Mouse (Mus musculus): ENCODE measurements at regions not wholly inside any gene's neighbourhood (a gene's known extent, or its start where the extent isn't known, plus 50 kb on each side); places are given as distances from the start of the nearest gene placed in this dataset.

DNA sequence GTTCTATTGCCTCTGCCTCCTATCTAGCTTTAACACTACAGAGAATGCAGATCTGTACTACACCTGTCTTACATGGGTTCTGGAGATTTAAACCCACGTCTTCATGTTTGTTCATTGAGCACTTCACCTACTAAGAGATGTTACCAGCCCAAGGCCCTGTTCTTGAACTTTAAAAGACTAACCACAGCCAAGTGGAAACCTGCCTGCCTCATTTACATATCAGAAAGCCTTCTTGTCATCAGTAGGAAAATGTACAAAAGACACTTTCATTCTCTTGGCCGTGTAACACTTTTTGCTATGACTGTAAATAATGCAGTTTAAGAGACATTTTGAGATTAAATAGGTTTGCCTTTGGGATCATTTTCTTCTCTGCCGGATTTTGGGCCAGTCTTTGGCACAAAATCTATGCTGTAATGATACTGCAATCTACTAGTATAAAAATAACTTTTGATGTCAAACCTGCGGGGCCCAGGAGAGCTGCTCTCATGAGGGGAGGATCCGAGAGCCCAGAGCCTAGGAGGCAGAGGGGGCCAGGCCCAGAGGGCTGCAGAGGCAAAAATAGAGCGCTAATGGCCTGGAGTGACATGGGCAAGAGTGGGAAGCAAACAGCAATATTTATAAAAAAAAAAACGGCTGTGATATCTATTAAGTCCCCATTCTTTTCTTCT, 318.4 kb upstream of the Myo3a start:
- no peaks in the 10 kb centered on the region for H3K4me1 ChIP-seq (replicated peaks)
- no peak for ATAC-seq (ENCODE audit: low FRiP score)
- WGBS, result 84% methylated on average over 7 of the region's 7 CpGs
- peaks cover 3% of the 10 kb centered on the region; the same call in 1 of the 2 replicates for H3K9me3 ChIP-seq
- H3K36me3 ChIP-seq, result no peaks in the 10 kb centered on the region
- H3K27me3 ChIP-seq, result no peaks in the 10 kb centered on the region
- H3K27ac ChIP-seq, result no peak overlapping the region
- H3K4me3 ChIP-seq, result no peak overlapping the region
- H3K9ac ChIP-seq, result no peak overlapping the region
- H3K4me2 ChIP-seq, result no peak overlapping the region

DNA sequence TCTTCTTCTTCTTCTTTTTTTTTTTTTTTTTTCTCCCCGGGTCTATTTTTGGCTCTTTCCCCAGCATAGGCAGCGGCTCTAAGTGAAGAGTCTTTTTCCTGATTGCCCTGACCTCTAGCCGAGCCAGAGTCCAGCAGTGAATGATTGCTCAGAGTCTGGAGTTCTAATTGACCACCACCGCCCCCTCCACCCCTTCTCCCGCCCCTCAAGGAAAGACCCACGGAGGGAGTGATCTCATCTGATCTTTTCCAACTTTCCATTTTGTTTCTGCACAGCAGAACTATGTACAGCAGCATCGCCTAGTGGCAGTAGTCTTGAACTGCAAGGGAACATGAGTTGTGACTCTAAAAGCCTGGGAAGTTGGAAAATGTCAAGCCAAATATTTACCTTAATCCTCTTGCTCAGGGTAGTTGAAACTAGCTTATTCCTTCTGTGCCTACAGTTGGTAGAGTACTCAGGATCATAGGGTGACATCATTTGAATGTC, 317.8 kb upstream of the Myo3a start:
- ATAC-seq (ENCODE audit: low FRiP score), result 0 out of 2 replicates have a peak, but pooled peaks have one; percentile 49
- no peaks in the 10 kb centered on the region for H3K4me1 ChIP-seq (replicated peaks)
- WGBS, result 17% methylated on average over 7 of the region's 7 CpGs
- no peak overlapping the region for H3K9ac ChIP-seq
- H3K9me3 ChIP-seq, result peaks cover 3% of the 10 kb centered on the region; the same call in 1 of the 2 replicates
- 0 out of 2 replicates have a peak overlapping the region, but pooled peaks have one; percentile 29 for H3K4me2 ChIP-seq
- H3K27me3 ChIP-seq, result no peaks in the 10 kb centered on the region
- H3K36me3 ChIP-seq, result no peaks in the 10 kb centered on the region
- H3K27ac ChIP-seq, result no peak overlapping the region
- no peak overlapping the region for H3K4me3 ChIP-seq

DNA sequence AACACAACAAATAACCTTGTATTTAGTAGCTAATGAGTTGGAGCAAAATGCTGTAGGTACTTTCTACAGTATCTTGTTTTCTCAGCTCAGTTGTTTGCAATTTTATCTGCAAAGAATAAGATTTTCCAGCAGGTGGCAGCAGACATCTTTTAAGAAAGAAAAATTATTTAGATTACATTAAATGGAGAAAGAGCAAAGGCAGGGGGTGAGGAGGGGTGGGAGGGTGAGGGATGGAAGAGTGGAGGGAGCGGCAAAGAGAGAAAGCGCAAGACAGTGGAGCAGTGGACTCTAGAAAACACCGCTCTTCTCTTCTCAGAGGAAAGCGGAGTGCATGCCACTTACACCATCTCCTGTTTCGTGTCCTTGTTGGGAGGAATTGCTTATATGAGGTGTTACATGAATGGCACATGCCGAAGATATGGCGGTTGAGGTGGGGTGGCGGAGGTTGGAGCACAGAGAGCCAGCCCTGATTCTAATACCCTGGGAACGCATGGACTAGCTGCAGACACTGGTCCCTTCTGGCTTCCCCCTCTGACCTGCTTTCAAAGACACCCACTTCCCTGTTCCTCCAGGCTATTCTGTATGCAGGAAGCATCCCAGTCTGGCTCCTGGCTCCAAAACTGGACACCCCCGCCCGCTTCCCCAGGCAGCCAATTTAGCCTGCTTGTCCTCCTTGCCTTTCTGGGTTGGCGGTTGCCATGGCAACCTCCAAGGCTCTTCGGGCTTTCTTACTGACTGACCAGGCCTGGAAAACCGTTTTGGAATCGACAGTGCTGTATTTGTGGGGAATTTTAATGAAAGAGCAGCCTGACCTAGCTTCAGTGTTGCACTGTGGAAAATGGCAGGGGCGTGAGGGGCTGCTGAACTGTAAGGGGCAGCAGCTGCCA, 309.3 kb upstream of the Myo3a start:
- no peaks in the 10 kb centered on the region for H3K9me3 ChIP-seq
- peak; percentile 95 for ATAC-seq (ENCODE audit: low FRiP score)
- peak overlapping the region; percentile 75 for H3K9ac ChIP-seq
- H3K4me1 ChIP-seq (replicated peaks), result peaks cover 18% of the 10 kb centered on the region
- peak overlapping the region; percentile 64 for H3K4me2 ChIP-seq
- no peaks in the 10 kb centered on the region for H3K27me3 ChIP-seq
- H3K36me3 ChIP-seq, result no peaks in the 10 kb centered on the region
- peak overlapping the region; percentile 99 for H3K27ac ChIP-seq
- H3K4me3 ChIP-seq, result peak overlapping the region; percentile 41
- WGBS, result 7% methylated on average over 16 of the region's 16 CpGs

DNA sequence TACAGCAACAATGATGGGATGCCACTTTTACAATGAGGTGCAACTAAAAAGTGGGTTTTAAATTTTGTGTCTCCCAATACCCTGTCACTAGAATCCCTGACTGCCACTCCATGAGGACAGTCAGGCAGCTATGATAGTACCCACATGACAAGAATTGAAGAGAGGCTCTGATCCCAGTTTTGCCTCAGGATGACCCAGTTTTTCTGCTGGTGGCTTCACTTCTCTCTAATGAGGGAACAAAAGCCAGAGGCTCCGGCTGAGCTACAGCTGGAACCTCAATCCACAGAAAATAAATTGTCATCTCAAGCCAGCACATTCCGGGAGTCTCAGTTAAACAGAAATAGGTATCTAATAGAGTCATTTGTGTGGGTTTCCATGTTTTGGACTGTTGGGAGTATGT, 308.2 kb upstream of the Myo3a start:
- WGBS, result 22% methylated on average over 2 of the region's 2 CpGs
- ATAC-seq (ENCODE audit: low FRiP score), result no peak
- H3K9ac ChIP-seq, result peak overlapping the region; percentile 75; the same call in 1 of the 2 replicates

DNA sequence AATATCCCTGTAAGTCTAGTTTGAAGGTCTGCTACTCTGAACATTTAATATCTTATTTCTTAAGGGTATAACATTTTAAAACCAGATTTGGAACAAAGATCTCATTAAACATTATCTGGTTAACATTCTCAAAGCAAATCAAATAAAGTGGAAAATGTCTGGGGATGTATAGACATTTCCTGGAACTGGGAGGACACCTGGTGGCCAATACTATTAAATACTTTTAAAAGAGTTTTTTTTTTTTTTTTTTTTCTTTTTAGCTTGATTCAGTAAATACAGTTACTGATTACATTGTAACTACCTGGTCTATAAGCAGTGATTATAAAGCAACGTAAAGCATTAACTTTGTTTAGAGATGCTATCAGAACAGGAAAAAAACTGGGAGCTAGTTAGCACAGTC, 299.6 kb upstream of the Myo3a start:
- H3K36me3 ChIP-seq, result no peaks in the 10 kb centered on the region
- no peak for ATAC-seq (ENCODE audit: low FRiP score)
- WGBS, result 50% methylated on average over 1 of the region's 1 CpGs

More for the DNA sequence above, 308.2 kb upstream of the Myo3a start:
- H3K27me3 ChIP-seq, result no peaks in the 10 kb centered on the region
- no peak overlapping the region for H3K4me3 ChIP-seq
- peak overlapping the region; percentile 64 for H3K4me2 ChIP-seq
- no peaks in the 10 kb centered on the region for H3K36me3 ChIP-seq
- H3K9me3 ChIP-seq, result no peaks in the 10 kb centered on the region
- peak overlapping the region; percentile 99 for H3K27ac ChIP-seq
- peaks cover 18% of the 10 kb centered on the region for H3K4me1 ChIP-seq (replicated peaks)

DNA sequence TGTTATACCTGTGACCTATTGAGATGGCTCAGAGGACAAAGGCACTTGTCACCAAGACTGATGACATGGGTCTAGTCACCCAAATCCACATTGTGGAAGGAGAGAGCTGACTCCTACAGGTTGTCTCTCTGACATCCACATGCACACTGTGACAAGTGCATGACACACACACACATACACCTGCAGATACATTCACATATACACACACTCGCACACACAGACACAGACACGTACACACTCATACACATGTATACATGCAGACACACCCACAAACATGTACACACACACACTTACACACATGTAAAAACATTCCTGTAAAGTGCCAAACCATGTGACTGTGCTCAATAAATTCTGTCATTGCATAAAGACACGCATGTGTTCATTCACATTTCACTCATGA, 287.3 kb upstream of the Myo3a start:
- Histone ChIP-seq H3K36me3 (no peaks in the 10 kb centered on the region), H3K4me1 (replicated peaks) (no peaks in the 10 kb centered on the region), H3K9ac (no peak overlapping the region), H3K27ac (no peak overlapping the region), H3K27me3 (no peaks in the 10 kb centered on the region), H3K9me3 (no peaks in the 10 kb centered on the region), H3K4me3 (no peak overlapping the region), H3K4me2 (no peak overlapping the region)
- no peak for ATAC-seq (ENCODE audit: low FRiP score)
- 93% methylated on average over 3 of the region's 3 CpGs for WGBS

More for the DNA sequence above, 299.6 kb upstream of the Myo3a start:
- Histone ChIP-seq H3K9ac (no peak overlapping the region), H3K4me1 (replicated peaks) (no peaks in the 10 kb centered on the region), H3K4me2 (no peak overlapping the region), H3K4me3 (no peak overlapping the region), H3K9me3 (no peaks in the 10 kb centered on the region), H3K27ac (no peak overlapping the region), H3K27me3 (no peaks in the 10 kb centered on the region)

DNA sequence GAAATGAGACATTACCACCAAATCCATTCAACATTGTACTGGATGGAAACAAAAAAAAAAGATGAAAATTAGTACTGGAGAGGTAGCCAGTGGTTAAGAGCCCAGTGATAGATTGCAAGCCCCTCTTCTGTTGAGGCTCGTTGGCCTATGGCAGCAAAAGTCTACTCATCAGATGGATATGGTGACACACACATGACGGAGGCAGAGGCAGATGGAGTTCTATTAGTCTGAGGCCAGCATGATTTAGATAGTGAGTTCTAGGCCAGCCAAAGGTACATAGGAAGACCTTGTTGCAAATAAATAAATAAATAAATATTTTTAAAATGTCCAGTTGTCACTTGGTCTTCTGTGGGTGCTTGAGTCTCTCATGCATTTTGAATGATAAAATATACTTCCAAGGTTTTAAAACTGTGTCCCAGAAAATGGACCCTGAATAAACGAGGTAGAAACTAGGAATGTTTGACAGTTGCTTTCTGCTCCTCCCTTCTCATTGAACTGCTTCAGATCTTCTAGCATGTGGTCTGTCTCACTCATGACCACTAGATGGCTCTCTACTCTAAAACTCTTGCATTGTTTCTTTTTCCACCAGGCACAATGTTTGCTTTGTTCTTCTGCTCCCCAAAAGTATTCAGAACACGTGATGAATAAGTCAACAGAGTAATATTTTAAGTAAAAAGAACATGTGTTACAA, 286.4 kb upstream of the Myo3a start:
- ATAC-seq (ENCODE audit: low FRiP score), result peak; percentile 75; the same call in 1 of the 2 replicates
- Histone ChIP-seq H3K9me3 (no peaks in the 10 kb centered on the region), H3K4me3 (no peak overlapping the region), H3K27me3 (no peaks in the 10 kb centered on the region), H3K4me1 (replicated peaks) (no peaks in the 10 kb centered on the region), H3K4me2 (no peak overlapping the region), H3K9ac (no peak overlapping the region), H3K36me3 (no peaks in the 10 kb centered on the region), H3K27ac (no peak overlapping the region)
- 50% methylated on average over 4 of the region's 4 CpGs for WGBS

DNA sequence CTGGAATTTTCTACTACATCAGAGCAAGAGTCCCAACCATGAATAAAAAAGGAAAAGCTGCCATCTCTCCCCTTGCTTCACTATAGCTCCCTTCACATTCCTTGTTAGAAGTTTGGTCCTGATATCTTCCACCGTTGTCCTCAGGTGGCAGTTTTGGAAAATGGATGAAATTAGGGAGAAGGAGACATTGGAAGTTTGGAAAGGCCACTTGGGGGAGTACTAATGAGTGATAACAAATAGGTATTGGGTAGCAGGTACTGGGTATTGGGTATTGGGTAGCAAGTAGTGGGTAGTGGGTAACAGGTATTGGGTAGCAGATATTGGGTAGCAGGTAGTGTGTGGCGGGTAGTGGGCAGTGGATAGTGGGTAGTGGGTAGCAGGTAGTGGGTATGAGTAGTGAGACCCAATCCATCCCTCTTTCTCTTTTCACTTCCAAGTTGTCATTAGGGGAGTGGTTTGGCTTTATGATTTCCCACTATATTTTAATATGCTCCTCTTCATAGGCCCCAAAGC, 285.8 kb upstream of the Myo3a start:
- H3K27me3 ChIP-seq, result no peaks in the 10 kb centered on the region
- no peaks in the 10 kb centered on the region for H3K9me3 ChIP-seq
- H3K4me2 ChIP-seq, result no peak overlapping the region
- no peak overlapping the region for H3K4me3 ChIP-seq
- ATAC-seq (ENCODE audit: low FRiP score), result peak; percentile 57; the same call in 1 of the 2 replicates
- no peaks in the 10 kb centered on the region for H3K36me3 ChIP-seq
- no peaks in the 10 kb centered on the region for H3K4me1 ChIP-seq (replicated peaks)
- H3K27ac ChIP-seq, result no peak overlapping the region
- 76% methylated on average over 2 of the region's 2 CpGs for WGBS
- no peak overlapping the region for H3K9ac ChIP-seq

DNA sequence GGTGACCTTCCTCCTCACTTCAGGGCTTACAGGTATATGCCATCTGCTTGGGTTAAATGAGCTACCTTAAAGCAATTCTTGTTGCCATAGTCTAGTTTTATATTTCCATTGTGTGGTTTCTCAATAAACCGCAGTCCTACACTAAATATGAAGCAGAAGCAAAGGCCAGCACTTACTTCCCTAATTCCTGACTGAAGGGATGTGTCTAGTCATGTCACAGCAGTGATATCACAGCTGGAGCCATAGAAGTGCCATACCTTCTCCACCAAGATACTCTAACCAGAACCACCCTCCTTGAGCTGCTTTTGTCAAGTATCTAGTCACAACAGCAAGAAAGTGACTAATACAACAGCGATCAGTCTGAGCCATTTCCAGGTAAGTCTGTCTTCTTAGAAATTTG, 283.6 kb upstream of the Myo3a start:
- H3K27me3 ChIP-seq, result no peaks in the 10 kb centered on the region
- no peaks in the 10 kb centered on the region for H3K36me3 ChIP-seq
- no peak overlapping the region for H3K9ac ChIP-seq
- no peak for ATAC-seq (ENCODE audit: low FRiP score)
- no peaks in the 10 kb centered on the region for H3K9me3 ChIP-seq
- H3K4me1 ChIP-seq (replicated peaks), result no peaks in the 10 kb centered on the region
- 91% methylated on average over 2 of the region's 2 CpGs for WGBS
- no peak overlapping the region for H3K27ac ChIP-seq
- H3K4me3 ChIP-seq, result no peak overlapping the region
- no peak overlapping the region for H3K4me2 ChIP-seq

DNA sequence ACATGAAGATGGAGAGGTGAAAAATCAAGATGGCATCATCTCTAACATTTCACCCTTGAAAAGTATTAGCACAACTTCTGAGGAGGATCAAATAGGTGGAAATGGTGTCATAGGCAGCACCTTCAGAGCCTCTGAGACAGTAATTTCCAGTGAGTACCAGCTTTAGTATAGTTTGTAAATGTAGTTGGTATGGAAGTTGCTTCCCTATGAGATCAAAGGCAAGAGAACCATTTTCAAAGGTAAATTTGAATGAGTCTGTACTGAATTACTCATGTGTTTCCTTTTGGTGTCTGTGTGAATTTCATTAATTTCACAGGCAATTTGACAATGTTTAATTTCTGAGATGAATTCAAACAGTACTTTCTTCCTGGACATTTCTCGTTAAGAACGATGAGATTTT, 280.8 kb upstream of the Myo3a start:
- Histone ChIP-seq H3K4me3 (no peak overlapping the region), H3K36me3 (no peaks in the 10 kb centered on the region), H3K27ac (no peak overlapping the region), H3K4me1 (replicated peaks) (no peaks in the 10 kb centered on the region), H3K9me3 (no peaks in the 10 kb centered on the region), H3K27me3 (no peaks in the 10 kb centered on the region), H3K9ac (no peak overlapping the region), H3K4me2 (no peak overlapping the region)
- no peak for ATAC-seq (ENCODE audit: low FRiP score)
- 72% methylated on average over 2 of the region's 2 CpGs for WGBS

DNA sequence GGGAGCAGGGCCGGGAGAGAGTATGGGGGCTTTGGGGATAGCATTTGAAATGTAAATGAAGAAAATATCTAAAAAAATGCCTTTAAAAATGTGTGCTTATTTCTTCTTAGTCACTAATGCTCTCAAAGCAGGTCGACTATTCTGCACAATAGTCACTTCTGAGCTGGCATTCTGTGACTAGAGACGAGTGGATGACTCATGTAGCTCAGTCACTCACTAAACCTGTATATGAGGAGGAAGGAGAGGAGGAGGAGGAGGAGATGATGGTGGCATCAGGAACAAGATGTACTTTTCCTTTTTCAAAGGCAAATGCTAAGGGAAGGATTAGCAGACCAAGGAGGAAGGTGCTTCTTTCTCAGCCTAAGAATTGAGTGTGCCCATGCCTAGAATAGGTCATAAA, 276.0 kb upstream of the Myo3a start:
- H3K4me3 ChIP-seq, result no peak overlapping the region
- 77% methylated on average over 3 of the region's 3 CpGs for WGBS
- no peaks in the 10 kb centered on the region for H3K9me3 ChIP-seq
- H3K36me3 ChIP-seq, result no peaks in the 10 kb centered on the region
- ATAC-seq (ENCODE audit: low FRiP score), result no peak
- H3K27ac ChIP-seq, result no peak overlapping the region
- H3K4me1 ChIP-seq (replicated peaks), result peaks cover 4% of the 10 kb centered on the region
- no peak overlapping the region for H3K4me2 ChIP-seq
- H3K27me3 ChIP-seq, result no peaks in the 10 kb centered on the region
- no peak overlapping the region for H3K9ac ChIP-seq

All from hindbrain, embryonic 13.5 days (tissue).